Mouse (Mus musculus) kidney, postnatal 4 days (tissue): ENCODE measurements at regions not wholly inside any gene's neighbourhood (a gene's known extent, or its start where the extent isn't known, plus 50 kb on each side); places are given as distances from the start of the nearest gene placed in this dataset.

Experiments
- DNase-seq, 2 experiments: peaks; one replicate each; pipeline ENCODE4 v3.0.0; 2021; ENCODE audit warnings: mixed read lengths in 2 of 2

DNA sequence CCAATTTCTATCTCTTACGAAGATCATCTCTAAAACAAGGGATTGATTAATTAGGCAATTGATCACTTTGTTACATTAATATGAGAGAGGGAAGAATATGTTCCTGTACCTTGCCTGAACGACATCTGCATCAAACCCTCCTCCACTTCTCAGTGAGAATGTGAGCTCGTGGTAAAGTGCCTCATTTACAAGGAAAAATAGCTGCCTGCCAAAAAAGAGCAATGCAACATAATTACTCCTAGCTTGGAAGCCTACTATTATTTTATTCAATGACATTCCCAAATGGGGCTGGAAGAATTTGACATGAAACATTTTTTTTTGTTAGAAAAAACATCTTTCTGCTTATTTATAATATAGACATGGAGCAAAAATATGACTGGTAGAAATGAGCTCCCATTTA lies 138.5 kb upstream of the Negr1 start:
- DNase-seq = no peak

DNA sequence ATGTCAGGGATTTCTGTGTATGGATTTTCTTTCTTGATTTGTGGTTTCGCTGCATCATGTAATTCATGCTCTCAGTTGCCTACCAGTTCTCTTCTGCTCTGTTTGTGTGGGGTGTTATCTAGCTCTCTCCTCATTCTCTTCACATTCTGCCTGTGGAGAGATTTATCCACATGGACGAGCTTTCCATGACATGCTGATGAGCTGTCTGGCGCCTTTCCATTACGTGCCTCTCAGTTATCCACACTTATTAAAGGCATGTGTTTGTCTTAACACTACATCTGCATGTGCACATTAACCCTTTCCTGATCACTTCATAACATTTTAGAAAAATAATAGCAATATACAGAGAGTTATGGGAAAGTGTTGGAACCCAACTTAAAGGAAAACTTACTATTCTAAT lies 106.6 kb upstream of the Negr1 start:
- DNase-seq = no peak

DNA sequence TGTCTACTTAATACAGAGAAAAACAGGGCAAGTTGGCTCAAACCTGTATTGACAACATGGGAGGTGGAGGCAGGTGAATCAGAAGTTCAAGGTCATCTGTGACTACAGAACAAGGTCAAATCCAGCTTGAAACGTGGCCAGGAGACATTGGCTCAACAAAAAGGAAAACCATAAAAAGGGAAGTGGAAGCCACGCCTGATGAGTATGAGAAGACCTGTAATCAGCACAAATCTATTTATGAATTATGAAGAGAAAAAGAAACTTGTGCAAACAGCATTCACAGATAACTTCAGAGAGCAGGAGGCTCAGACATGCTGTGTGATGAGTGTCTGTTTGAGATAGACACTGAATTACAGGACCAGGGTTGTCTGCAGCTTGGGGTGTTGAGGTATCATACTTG lies 98.3 kb upstream of the Negr1 start:
- DNase-seq = no peak

DNA sequence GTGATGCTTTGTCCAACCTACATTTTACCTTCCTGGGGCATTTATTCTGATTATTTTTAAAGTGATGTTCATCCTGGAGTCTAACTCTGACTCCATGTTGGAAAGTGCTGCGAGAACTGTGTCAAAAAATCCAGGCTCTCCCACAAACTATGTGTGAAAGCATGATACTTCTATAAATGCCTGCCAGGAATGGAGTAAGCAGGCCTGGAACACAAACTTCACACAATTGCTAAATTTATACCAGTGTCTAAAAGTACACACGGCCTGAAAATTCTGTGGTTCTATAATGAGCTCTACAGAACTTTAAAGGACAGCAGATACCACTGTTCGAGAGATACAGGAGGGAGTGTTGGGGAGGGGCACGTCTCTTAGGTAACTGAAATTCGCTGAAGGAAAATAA lies 96.0 kb upstream of the Negr1 start:
- no peak for DNase-seq

DNA sequence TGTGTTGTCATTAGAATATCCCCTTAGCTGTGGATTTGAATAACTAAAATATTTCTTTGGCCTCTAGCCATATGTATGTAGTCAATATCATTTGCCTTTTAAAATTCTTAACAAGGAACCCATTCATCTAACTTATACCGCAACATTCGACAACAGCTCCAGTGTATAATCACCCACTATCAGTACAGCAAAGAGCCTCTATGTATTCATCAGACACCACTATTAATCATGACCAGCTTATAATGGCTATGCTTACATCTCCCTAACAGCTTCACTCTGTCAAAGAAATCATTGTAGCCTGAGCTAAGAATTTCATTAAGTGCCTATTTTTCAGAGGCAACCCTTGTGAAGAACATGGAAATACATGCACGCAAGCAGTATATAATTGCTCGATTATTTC lies 88.9 kb upstream of the Negr1 start:
- DNase-seq = no peak
